19 mouse cellular contexts compared by ENCODE assay signal in the genomic region with DNA sequence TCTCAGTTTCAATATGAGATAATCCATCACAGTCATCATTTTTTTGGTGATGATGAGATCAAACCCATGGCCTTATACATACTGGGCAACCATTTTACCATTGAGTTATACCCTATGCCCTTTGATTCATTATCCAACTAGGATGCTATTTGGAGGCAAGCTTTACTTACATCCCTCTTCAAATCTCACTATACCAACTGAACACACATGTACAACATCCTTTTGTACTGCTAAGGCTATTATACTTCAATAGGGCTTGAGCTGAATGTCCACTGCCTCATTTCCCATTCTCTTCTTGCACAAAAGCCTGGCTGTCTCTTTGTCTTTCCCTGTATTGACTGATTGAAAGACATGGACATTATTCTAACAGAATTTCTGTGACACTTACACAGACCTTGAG.
"Had no signal": no experiment of that assay in that cellular context is flagged by ENCODE, and none has a peak within 500 bp of the region (broad histone marks: within the 10 kb centered on the region; RNA-seq: fewer than 3 reads in every experiment).

No protein-coding gene starts in this region.

- H3K27me3 ChIP-seq: intestine, embryonic 15.5 days; limb, embryonic 12.5 days; limb, embryonic 15.5 days had no signal

- DNase-seq: kidney, adult 11 months; kidney, adult 9 months; kidney, postnatal 14 days; kidney, postnatal 4 days; left cerebral cortex, postnatal 4 days; liver, postnatal 0 days; lung, embryonic 14.5 days; right cerebral cortex, adult 18-20 months; right cerebral cortex, postnatal 14 days; right cerebral cortex, postnatal 4 days; thymus, postnatal 25 days had no signal

- H3K27ac ChIP-seq: intestine, embryonic 15.5 days; limb, embryonic 12.5 days; limb, embryonic 15.5 days; liver, embryonic 14.5 days; macrophage; midbrain, embryonic 10.5 days had no signal

- ATAC-seq: intestine, embryonic 15.5 days; liver, postnatal 0 days; lung, postnatal 0 days had no signal

- H3K9ac ChIP-seq: intestine, embryonic 15.5 days; limb, embryonic 12.5 days; limb, embryonic 15.5 days; liver, embryonic 14.5 days; liver, postnatal 0 days; lung, embryonic 14.5 days had no signal

- H3K4me2 ChIP-seq: intestine, embryonic 15.5 days; limb, embryonic 12.5 days; limb, embryonic 15.5 days; liver, embryonic 11.5 days; lung, embryonic 14.5 days had no signal

- H3K9me3 ChIP-seq: intestine, embryonic 15.5 days; limb, embryonic 12.5 days; limb, embryonic 15.5 days; midbrain, embryonic 10.5 days had no signal

- H3K4me1 ChIP-seq: intestine, embryonic 15.5 days; limb, embryonic 12.5 days; limb, embryonic 15.5 days had no signal

- H3K36me3 ChIP-seq: intestine, embryonic 15.5 days; limb, embryonic 12.5 days; limb, embryonic 15.5 days; midbrain, embryonic 10.5 days had no signal

- H3K4me3 ChIP-seq: intestine, embryonic 15.5 days; limb, embryonic 12.5 days; limb, embryonic 15.5 days; midbrain, embryonic 10.5 days had no signal
